Mouse (Mus musculus) brain, embryonic 14.5 days (tissue): ENCODE measurements at regions not wholly inside any gene's neighbourhood (a gene's known extent, or its start where the extent isn't known, plus 50 kb on each side); places are given as distances from the start of the nearest gene placed in this dataset.
A peak's percentile ranks its signal among the peaks of the same experiment; 100 is the strongest.
"Not testable (repeated sequence)": the region's sequence is repeated elsewhere in the genome, so short reads cannot be mapped to it uniquely, and the experiment has no call there.

Experiments
- DNase-seq: peaks from one replicate; pipeline ENCODE4 v3.0.0-alpha.2; 2011; ENCODE audit warnings: low read depth
- CTCF ChIP-seq: fragments of 200-500 bp; IDR thresholded peaks from 2 replicates; pipeline ENCODE4 v1.5.1; 2012; ENCODE audit warnings: inconsistent platforms, mild to moderate bottlenecking, moderate library complexity, borderline replicate concordance; ENCODE audit not compliant: insufficient read depth, insufficient read length; ENCODE audit errors: extremely low read depth
- POLR2A ChIP-seq: fragments of 200-500 bp; IDR thresholded peaks from 2 replicates; pipeline ENCODE4 v1.6.1; 2012; ENCODE audit warnings: mild to moderate bottlenecking, inconsistent platforms, borderline replicate concordance; ENCODE audit not compliant: poor library complexity, insufficient read depth, insufficient read length, severe bottlenecking; ENCODE audit errors: extremely low read depth

DNA sequence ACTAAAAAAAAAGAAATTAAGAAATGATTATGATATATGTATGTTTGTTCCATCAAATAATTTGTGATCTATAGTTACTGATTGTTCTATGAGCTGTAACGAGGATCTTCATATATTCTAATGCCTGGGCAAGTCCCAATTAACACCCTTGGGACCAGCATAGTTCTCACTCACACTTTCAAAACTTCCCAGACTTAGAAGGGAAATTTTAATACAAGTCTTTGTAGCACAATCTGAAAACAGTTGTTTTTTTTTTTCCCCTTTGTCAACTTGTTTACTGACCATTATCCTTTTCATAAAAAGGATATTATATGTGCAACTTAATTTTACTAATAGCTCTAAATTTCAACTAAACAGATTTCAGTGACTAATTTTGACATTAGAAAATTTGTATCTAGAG, 257.1 kb downstream of the Tpbg start:
- TF ChIP-seq POLR2A = no peak
- no peak for TF ChIP-seq CTCF

DNA sequence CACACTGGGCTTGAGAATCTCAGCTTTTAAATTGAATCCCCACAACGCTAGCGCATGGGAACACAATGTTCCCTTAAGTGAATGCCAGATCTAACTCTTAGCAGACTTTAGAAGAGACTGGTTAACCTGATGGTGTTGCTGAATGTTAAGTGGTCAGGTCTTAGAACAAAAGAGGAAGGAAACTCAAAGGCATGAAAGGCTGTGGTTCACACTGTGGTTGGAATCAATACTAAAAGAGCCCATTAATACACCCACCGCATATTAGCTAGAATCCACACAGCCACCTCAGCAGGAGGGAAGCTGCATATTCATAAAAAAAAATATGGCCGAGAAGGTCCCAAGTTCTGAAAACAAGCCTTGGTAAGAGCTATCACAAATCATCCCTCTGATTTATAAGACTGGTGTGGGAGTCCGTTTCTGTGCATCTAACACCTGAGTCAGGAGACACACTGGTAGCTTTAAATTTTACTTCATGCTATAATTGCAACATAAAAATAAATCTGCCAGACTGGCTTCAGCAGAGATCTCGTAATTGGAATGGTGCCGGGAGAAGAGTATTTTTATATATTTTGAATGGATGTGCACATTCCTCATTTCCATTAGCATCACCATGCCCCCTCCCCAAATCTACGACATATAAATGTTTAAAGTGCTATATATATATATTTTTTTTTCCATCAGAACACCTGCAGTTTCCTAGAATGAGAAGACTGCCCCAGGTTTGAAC, 259.3 kb downstream of the Tpbg start:
- DNase-seq = no peak
- TF ChIP-seq CTCF (no peak), POLR2A (no peak)

More for the DNA sequence above, 257.1 kb downstream of the Tpbg start:
- no peak for DNase-seq

DNA sequence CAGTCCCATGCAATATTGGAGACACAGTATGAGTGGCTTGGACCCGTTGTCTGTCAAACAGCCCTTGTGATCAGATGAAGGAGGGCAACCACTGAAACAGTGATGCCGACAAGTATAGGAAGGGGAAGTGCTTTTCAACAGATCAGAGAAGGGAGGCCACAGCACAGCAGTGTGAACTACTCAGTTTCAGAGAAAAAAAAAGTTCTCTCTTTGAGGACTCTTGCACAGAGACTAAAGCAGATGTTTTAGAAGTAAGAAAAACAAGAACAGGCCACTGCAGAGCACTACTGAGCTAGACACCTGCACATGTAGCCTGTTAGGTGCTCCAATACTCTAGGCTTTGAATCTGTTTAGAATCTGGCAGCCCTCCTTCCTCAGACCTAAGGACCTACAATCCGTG, 261.4 kb downstream of the Tpbg start:
- TF ChIP-seq POLR2A (no peak), CTCF (no peak)
- DNase-seq = no peak

DNA sequence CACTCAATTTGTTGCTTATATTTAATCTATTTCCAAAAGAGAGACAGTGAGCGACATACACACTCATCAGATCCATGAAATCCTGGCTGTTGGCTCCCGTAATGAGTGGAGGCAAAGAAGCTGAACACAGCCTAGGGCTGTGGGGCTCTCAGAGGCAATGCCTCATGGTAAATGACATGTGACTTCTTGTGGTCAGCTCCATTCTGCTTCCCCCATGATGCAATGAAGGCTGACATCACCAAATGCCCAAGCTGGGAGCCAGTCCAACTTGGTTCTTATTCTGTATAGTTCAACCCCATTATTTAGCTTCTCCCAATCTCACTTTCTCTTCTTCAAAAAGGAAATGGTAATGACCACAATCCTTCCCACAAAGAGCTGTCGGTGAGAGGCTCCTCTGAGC, 262.5 kb downstream of the Tpbg start:
- peak; percentile 18 for DNase-seq
- TF ChIP-seq POLR2A (no peak), CTCF (no peak)

DNA sequence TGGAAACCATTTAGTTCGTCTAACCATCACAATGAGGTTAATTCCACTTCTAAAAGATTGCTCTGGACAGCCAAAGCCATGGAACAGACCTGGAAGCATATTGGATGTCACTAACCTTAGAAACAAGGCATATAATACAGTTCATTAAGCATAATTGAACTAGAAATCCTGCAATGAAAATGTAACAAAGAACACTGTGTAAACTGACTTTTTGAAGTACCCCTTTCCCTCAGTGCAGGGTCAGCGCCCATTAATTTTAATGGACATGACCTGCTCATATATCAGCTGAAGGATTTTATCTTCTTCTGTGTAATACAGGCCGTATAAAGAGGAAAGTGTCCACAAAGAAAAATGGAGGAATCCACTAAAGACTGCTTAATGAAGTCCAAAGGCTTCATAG, 263.7 kb downstream of the Tpbg start:
- DNase-seq = no peak
- TF ChIP-seq CTCF (no peak), POLR2A (no peak)

DNA sequence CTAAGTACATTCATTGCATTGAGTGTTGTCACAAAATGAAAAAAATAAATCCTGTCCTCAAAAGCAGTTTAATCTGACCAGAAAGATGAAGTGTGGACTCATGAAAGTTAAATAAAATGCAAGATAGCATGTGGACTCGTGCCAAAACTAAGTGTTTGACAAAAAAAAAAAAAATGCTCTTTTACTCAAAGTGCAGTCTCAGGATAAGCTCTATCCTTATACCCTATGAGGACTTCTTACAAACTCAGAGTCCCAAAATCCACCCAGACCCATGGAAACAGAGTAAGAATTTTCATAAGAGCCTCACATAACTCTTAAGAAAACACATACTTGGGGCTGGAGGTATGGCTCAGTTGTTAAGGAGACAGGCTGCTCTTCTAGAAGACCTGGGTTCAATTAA, 267.7 kb downstream of the Tpbg start:
- TF ChIP-seq POLR2A (no peak), CTCF (no peak)
- DNase-seq = no peak

DNA sequence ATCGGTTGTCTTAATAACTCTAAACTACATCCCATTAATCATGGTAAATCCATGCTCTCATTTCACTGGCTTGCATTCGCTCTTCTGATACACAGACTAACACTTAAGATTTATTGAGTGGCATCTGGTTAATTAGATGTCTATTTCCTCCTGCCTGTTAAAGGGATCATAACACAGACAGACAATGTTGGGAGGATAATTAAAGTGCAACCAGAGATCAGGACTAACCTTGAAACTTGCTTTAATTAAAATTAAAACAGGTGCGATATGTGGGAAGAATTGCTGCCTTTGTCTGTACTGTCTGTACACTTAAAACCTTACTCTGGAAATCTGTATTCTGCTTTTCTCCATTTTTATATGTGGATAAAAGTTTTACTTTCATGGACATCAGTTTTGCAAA, 277.2 kb downstream of the Tpbg start:
- TF ChIP-seq CTCF (no peak), POLR2A (no peak)

DNA sequence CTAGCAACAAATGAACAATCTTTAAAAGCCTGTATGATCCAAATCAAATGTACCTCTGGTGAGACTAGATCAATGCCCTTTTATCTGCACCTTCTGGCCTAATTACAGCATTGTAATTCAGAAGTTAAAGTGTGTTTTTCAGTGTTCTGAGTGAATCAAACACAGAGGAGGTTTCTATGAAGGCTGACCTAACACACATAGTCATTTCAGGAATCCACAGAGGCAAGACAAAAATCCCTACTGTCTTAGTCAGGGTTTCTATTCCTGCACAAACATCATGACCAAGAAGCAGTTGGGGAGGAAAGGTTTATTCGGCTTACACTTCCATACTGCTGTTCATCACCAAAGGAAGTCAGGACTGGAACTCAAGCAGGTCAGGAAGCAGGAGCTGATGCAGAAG, 293.4 kb downstream of the Tpbg start:
- not testable (repeated sequence) for DNase-seq

More for the DNA sequence above, 277.2 kb downstream of the Tpbg start:
- no peak for DNase-seq

DNA sequence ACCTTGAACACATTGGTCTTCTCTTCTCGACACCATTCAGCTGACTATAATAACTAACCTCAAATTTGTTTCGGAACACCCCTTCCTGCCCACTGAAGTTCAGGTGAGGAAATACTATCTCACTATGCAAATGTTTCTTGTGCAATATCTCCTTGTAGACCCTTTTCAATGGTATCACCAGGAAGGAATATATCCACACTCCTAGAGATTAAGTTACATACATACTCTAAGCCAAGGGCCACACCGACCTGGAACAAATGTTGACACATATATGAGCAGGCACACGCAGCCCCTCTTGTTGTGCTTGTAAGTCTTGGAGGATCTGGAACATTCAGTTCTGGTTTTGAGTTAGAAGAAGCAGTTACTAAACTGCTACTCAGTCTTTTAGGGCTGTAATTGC, 303.7 kb downstream of the Tpbg start:
- DNase-seq = no peak

DNA sequence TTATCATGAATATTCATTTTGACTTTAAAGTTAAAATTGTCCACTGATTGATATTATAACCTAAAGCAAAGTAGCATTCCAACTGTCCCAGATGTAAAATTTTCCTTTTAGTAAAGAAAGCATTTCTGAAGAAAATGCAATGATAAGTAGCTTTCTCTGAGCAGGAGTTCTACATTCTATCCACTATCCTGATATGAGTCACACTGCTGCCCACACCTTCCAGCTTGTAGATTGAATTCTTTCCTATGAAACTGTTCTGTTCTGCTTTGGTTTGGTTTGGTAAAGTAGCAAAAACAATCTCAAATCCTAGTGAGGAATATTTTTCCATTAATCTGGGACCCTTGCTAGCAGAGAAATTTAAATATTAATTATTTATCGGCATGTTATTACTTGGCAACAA, 304.4 kb downstream of the Ube2cbp start:
- no peak for TF ChIP-seq POLR2A
- TF ChIP-seq CTCF = no peak
- no peak for DNase-seq

More for the DNA sequence above, 303.7 kb downstream of the Tpbg start:
- TF ChIP-seq CTCF = no peak
- TF ChIP-seq POLR2A = no peak

DNA sequence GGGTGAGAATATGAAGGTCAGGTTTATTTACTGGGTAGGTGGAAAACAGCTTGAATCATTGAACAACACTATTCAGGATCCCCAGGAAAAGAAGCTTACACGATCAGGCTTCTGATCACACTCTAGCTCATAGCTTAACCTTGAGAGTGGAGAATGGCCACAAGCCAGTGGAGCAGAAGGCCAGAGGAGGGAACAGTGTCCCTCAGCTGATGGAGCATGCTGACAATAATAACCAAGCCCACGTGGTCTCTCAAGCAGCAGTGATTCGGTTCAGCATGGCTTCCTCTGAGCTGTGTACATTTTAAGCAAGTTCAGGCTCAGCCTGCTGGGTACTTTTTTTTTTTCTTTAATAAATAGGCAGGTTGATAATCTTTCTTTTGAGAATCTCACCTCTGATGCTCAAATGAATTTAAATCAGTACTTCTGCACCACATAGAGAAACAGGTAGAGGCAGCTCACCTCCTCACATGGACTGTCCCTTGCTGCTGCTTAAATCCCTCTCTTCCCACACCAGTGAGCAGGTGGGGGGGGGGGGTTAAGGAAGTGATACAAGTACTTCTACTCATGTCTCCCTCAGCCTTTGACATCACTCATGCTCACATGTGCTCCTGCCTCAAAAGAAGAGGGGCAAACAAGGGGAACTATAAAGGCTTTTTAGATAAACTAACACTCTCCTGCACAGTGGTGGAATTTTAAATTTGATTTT, 298.2 kb downstream of the Ube2cbp start:
- no peak for TF ChIP-seq POLR2A
- no peak for TF ChIP-seq CTCF
- DNase-seq = peak; percentile 28

DNA sequence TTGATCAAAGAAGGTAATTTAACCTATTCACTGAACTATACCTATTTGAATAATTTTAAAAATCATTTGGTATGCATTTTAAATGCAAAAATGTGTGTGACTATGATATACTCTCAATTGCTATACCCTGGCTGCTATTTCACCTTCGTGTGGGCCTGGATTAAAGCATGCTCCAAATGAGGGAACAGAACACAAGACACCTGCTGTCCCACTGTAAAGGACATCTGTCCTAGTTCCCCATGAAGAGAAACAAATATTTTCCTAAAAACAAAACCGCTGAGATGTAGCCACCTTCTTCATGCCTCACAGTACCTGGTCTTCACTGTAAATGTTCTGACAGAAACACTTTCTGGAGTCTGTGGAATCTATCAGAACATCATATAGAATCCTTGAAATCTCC, 294.0 kb downstream of the Ube2cbp start:
- DNase-seq = no peak
- TF ChIP-seq POLR2A = no peak
- TF ChIP-seq CTCF = no peak
